8 mouse cellular contexts compared by ENCODE assay signal in genomic region chr6:8209047-8209865, GRCm38 (mm10). TPM values are rescaled to one million over a fixed set of nuclear protein-coding genes. Genes with fewer than 3 reads are reported as not detected.
DNase-seq lines count a peak whose midpoint lies in the region; ATAC-seq lines count a peak whose summit lies in the region.

TSS of gene Mios (plus strand) at chr6:8209222.

- DNase-seq in adipocyte (ENCODE audit: low spot score): peak; percentile 90
- peak; percentile 91 for DNase-seq in embryo, embryonic 10 days (ENCODE audit: low spot score)
- DNase-seq in gastrocnemius, postnatal 14 days: peak; percentile 91
- DNase-seq in intestine, embryonic 14.5 days (ENCODE audit: low spot score): peak; percentile 95
- DNase-seq in left cerebral cortex, postnatal 14 days (ENCODE audit: low spot score in 2 of 2): peak; percentile 71 to 81
- peak; percentile 96 for DNase-seq in mesoderm, embryonic 11.5 days (ENCODE audit: low read depth, low spot score)
- DNase-seq in right cerebral cortex, postnatal 36 days (ENCODE audit: low spot score in 2 of 2): peak; percentile 72 to 77
- peak; percentile 94 for DNase-seq in yolk sac, embryonic 10.5 days (ENCODE audit: low spot score)

- peak; percentile 98 for ATAC-seq in intestine, embryonic 14.5 days (replicated peaks; ENCODE audit: low FRiP score, low TSS enrichment, low read depth)

- no peaks in the 10 kb centered on the region for H3K27me3 ChIP-seq in intestine, embryonic 14.5 days (replicated peaks; ENCODE audit: control insufficient read depth, insufficient read depth, low read length)

- peak within 1 kb of the TSS; percentile 50 for H3K4me3 ChIP-seq in intestine, embryonic 14.5 days (ENCODE audit: low read depth, low read length)

- peak within 1 kb of the TSS; percentile 93 for H3K9ac ChIP-seq in intestine, embryonic 14.5 days (ENCODE audit: low read length)

- WGBS in intestine, embryonic 14.5 days: under 1% methylated on average over 83 of the region's 90 CpGs

- H3K36me3 ChIP-seq in intestine, embryonic 14.5 days (ENCODE audit: control insufficient read depth, insufficient read depth, low read length): 0 out of 2 replicates have a peak, but pooled peaks cover 14% of the 10 kb centered on the region

- intact Hi-C loops in gastrocnemius, postnatal 14 days (cut with DNase I; ENCODE audit: low total_unique reads): no loop called here
- intact Hi-C loops in left cerebral cortex, postnatal 14 days (cut with DNase I): no loop called here

- H3K4me2 ChIP-seq in intestine, embryonic 14.5 days (ENCODE audit: low read length): peak within 1 kb of the TSS; percentile 48

- peaks cover 8% of the 10 kb centered on the region for H3K4me1 ChIP-seq in intestine, embryonic 14.5 days (replicated peaks; ENCODE audit: control insufficient read depth, insufficient read depth, low read length)

- peak within 1 kb of the TSS; percentile 92 for H3K27ac ChIP-seq in intestine, embryonic 14.5 days (ENCODE audit: low read depth)

- H3K9me3 ChIP-seq in intestine, embryonic 14.5 days (ENCODE audit: control insufficient read depth, low read length): no peaks in the 10 kb centered on the region

RNA-seq across cellular contexts. Expression of gene Mios, which starts in this region (rescaled TPM):
- total RNA-seq in gastrocnemius, postnatal 14 days (2021): 10 to 100 TPM; 14.2 to 14.3 TPM
- polyA plus RNA-seq in intestine, embryonic 14.5 days (2014; fragmentation: Nextera tagmentation; extraction: Ambion mirVana): 25.2 and 29.3 TPM in 2 replicates
- 10 to 100 TPM; 22.1 to 24.3 TPM for total RNA-seq in left cerebral cortex, postnatal 14 days (2021)

Comparison
In these comparisons a context has a peak if more than half of its experiments do, and no peak if none do; other contexts are left out.
1. Peak in every context shown above with its lines: DNase-seq, ATAC-seq, H3K4me3 ChIP-seq and H3K27ac ChIP-seq.